Mouse (Mus musculus) monocyte, adult 2 months (primary cell): ENCODE measurements around the gene Pgrmc1.
"Not testable (repeated sequence)": the region's sequence is repeated elsewhere in the genome, so short reads cannot be mapped to it uniquely, and the experiment has no call there.

Experiments used
- DNase-seq, 2 experiments: peaks; one replicate each; pipeline ENCODE4 v3.0.0; 2022; ENCODE audit warnings: low spot score in 2 of 2, low read depth in 1 of 2

Pgrmc1 gene

DNA sequence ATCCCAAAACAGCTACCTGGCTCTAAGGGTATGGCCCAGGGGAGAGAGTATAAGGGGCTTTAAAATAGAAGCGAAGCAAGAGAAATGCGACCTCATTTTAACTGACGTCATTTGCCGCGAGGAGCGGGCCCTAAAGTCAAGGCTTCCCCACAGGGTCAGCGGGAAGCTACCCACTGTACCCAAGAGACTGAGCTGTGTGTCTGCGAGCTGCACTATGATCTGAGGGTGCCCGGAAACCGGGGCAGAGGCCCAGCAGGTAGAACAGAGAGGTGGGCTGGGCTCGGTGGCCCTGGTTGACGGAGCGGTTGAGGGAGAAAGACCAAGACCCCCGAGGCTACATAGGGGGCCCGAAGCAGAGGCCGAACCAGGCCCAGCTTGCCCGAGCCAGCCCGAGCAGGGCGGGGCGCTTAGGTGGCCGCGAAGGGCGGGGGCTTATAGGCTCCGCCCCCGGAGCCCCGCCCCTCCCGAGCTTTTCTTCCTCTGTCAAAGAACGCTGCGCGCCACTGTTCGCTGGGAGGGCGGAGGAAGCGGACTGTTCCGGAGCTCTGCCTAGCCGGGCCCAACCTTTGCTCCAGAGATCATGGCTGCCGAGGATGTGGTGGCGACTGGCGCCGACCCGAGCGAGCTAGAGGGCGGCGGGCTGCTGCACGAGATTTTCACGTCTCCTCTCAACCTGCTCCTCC is at the start of gene Pgrmc1:
Gene Pgrmc1 (plus strand): TSS at position 500 of the 683 bp plus-strand sequence.
- DNase-seq: peak; percentile 32 to 72

GRCm38 (mm10) chrX:36548798-36549197 is 49.2 kb upstream of the Pgrmc1 start:
- no peak for DNase-seq

DNA sequence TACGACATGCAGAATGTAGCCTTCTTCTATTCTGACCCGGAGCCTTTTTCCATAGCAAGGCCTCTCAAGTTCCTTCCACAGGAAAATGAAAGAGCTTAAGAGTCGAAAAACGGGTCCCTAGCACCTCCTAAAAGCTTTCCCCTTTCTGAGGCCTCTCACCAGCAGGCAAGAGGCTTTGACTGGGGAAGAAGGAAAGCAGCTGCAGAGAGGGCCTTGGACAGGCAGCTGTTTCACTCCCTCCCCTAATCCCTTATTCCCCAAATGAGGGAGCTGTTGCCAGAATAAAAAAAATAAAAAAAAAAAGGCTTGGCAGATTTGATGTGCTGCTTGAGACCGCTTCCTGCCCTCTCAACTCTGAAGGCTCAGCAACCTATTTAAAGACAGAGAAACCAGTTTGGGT is 47.1 kb upstream of the Pgrmc1 start:
- DNase-seq: no peak

DNA sequence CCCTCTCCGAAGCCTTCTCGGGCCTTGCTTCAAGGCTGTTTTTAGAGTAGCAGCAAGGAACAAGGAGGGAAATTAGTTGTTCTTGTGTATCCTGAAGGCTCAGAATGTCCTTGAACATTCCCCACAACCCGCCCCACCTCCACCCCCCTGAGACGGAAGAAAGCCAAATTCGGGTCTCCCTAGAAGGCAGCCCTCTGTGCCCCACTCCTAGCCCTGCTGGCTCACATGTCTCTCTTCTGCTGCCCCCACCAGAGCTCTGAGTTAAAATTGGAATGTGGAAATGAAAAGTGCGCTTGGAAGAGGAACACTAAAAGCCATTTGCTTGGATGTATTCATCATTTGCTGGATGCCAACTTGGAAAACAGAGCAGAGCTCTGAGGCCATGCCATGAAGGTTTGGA is 46.7 kb upstream of the Pgrmc1 start:
- DNase-seq: no peak

GRCm38 (mm10) chrX:36552055-36552587 is 45.9 kb upstream of the Pgrmc1 start:
- DNase-seq: no peak

DNA sequence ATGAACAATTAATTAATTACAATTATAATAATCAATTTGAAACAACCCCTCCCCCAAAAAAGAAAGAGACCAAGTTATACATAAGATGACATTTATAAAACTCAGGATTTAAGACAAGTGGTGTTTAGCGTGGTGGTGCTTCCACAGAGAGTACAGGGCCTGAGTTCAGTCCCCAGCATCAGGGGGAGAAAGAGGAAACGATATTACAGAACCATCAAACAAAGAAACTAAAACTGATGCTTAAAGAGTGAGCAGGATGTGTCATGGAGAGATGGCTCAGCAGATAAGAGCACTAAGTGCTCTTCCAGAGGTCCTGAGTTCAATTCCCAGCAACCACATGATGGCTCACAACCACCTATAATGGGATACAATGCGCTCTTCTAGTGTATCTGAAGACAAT is 45.3 kb upstream of the Pgrmc1 start:
- no peak for DNase-seq

DNA sequence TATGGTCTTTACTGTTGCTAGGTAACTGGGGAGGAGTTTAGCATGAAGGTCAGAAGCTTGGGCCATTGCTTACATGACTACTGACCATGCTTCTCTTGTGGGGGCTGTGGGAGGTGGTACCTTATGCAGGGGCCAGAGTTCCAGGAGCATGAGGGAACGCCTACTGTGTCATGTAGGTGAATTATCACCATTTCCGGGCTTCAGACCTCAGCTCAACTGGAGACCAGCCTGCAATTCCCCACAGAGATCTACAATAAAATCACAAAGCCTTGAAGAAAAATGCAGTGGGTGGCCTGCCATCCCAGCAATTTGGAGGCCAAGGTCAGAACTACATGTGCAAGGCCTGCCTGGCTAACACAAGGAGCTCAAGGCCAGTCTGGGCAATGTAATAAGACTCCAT is 42.8 kb upstream of the Pgrmc1 start:
- not testable (repeated sequence) for DNase-seq

DNA sequence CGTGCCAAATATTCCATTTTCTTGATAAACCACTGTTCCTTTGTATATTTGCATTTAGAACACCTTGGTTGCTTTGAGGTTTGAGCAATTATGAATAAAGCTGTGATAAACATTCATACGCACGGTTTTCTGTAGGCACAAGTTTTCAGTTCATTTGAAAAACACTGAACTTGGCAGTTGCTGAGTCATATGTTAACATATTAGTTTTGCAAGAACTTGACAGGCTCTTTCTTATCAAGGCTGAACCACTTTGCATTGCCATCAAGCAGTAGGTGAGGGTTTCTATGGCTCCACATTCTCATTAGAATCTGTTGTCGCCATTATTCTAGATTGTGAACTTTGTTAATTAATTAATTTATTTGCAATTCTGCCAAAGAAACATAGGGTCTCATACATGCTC is 37.8 kb upstream of the Pgrmc1 start:
- DNase-seq: no peak

- peak in 1 of 2 experiments; percentile 24 for DNase-seq
Measured at GRCm38 (mm10) chrX:36561650-36562049, 36.4 kb upstream of the Pgrmc1 start.

- DNase-seq: no peak
Measured at GRCm38 (mm10) chrX:36562079-36562478, 35.9 kb upstream of the Pgrmc1 start.

DNA sequence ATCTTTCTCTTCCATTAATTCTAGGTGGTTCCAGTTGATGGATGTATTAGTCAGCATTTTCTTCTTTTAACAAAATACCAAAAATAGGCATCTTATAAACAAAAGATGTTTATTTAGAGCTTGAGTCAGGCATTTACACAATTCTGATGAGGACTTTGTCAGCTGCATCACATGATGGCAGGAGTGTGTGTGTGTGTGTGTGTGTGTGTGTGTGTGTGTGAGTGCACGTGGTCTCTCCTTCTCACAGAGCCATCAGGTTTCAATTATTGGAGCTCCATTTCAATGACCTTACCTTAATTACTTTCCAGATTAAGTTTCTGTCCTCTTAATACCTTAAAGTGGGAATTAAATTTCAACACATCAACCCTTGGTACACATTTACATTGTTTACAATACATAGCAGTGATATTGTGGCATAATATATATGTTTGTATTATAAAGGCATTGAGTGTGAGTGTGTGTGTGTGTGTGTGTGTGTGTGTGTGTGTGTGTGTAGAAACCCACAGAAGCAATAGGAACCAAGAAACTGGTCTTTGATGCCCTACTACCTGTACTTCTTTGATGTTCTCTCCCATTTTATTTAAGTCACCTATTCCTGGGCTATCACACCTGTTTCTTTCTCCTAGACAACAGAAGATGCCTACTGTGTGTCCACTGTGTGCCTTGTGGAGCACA is 11.2 kb upstream of the Pgrmc1 start:
- no peak for DNase-seq

GRCm38 (mm10) chrX:36587304-36588209 is 10.4 kb upstream of the Pgrmc1 start:
- DNase-seq: no peak

- DNase-seq: no peak
Measured at GRCm38 (mm10) chrX:36590266-36590665, 7.7 kb upstream of the Pgrmc1 start.

- DNase-seq: no peak
Measured at GRCm38 (mm10) chrX:36591120-36591519, 6.9 kb upstream of the Pgrmc1 start.

- DNase-seq: no peak
Measured at GRCm38 (mm10) chrX:36591539-36591938, 6.5 kb upstream of the Pgrmc1 start.

DNA sequence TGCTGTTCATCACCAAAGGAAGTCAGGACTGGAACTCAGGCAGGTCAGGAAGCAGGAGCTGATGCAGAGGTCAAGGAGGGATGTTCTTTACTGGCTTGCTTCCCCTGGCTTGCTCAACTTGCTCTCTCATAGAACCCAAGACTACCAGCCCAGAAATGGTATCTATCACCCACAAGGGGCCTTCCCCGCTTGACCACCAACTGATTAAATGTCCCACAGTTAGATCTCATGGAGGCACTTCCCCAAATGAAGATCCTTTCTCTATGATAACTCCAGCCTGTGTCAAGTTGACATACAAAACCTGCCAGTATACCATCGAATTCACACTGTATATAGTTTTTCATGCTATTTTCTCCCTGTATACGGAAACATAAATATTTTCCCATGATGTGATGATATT is 2.8 kb upstream of the Pgrmc1 start:
- DNase-seq: no peak

GRCm38 (mm10) chrX:36596483-36597120 is 1.4 kb upstream of the Pgrmc1 start:
- not testable (repeated sequence) for DNase-seq

- no peak for DNase-seq
Measured at GRCm38 (mm10) chrX:36598390-36598810, 394 bp downstream of the Pgrmc1 start.

- DNase-seq: no peak
Measured at GRCm38 (mm10) chrX:36598861-36599344, 897 bp downstream of the Pgrmc1 start.

GRCm38 (mm10) chrX:36599656-36600055 is 1.6 kb downstream of the Pgrmc1 start:
- DNase-seq: no peak

DNA sequence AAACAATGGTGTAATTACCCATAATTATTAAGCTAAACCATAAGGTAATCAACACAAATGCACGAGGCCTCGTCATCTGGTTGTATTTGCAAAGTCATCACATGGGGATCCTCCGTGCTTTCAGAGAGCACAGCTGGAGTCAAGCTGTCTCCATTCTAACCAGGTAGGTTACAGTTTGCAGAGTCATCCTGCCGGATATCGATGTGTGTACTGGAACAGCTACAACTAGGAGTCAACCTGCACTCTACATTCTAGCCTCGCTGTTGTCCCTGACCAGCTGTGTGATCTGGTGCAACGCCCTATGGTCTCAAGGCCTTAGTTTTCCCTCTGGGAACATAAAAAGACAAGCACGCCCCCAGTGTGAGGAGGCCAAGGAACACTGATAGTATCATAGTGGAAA is 2.1 kb downstream of the Pgrmc1 start:
- no peak for DNase-seq
